Mouse (Mus musculus) spleen, embryonic (tissue): Measurements from ENCODE around the gene Bmf.

Experiments
- CTCF ChIA-PET: fragments of 350-600 bp; sonication (Branson Sonifier 250); formaldehyde crosslinking; loops from one replicate; lab custom pipeline; 2022; lab: Charles Lee

Gene Bmf

GRCm38 (mm10) chr2:118545242-118546103, 4.0 kb downstream of the Bmf start:
- CTCF ChIA-PET, result interaction anchor here (0.6 kb wide), 2 partner anchors 21 to 121 kb away, joined by 3 to 10 read pairs; no protein-coding TSS in a partner anchor

- CTCF ChIA-PET, result interaction anchor here (0.6 to 0.7 kb wide), 2 partner anchors 82 to 203 kb away, joined by 4 to 5 read pairs; no protein-coding TSS in a partner anchor
These were observed 5.3 kb downstream of the Bmf start for GRCm38 (mm10) chr2:118543893-118544799.

GRCm38 (mm10) chr2:118542971-118543573, 6.4 kb downstream of the Bmf start:
- CTCF ChIA-PET, result interaction anchor here (0.6 to 1.0 kb wide), 2 partner anchors 9 to 204 kb away, joined by 3 to 5 read pairs; no protein-coding TSS in a partner anchor

GRCm38 (mm10) chr2:118541716-118542115, 7.8 kb downstream of the Bmf start:
- CTCF ChIA-PET, result interaction anchor here (0.7 to 1.2 kb wide), 2 partner anchors 50 to 274 kb away, joined by 5 read pairs; no protein-coding TSS in a partner anchor

- CTCF ChIA-PET, result interaction anchor here (0.6 kb wide), 1 partner anchor 55 kb away, joined by 3 read pairs; no protein-coding TSS in a partner anchor
These were observed 8.8 kb downstream of the Bmf start for GRCm38 (mm10) chr2:118540691-118541117.

- CTCF ChIA-PET, result interaction anchor here (0.6 kb wide), 1 partner anchor 54 kb away, joined by 3 read pairs; no protein-coding TSS in a partner anchor
These were observed 9.5 kb downstream of the Bmf start for GRCm38 (mm10) chr2:118539881-118540516.

GRCm38 (mm10) chr2:118539040-118539439, 10.4 kb downstream of the Bmf start:
- CTCF ChIA-PET, result interaction anchor here (0.5 to 0.7 kb wide), 2 partner anchors 15 to 40 kb away, joined by 6 to 13 read pairs; no protein-coding TSS in a partner anchor

GRCm38 (mm10) chr2:118537226-118537625, 12.3 kb downstream of the Bmf start:
- CTCF ChIA-PET, result no interaction called here

- CTCF ChIA-PET, result interaction anchor here (0.7 kb wide), 1 partner anchor 28 kb away, joined by 3 read pairs; no protein-coding TSS in a partner anchor
These were observed 12.9 kb downstream of the Bmf start for GRCm38 (mm10) chr2:118536553-118536952.

- CTCF ChIA-PET, result interaction anchor here (0.7 kb wide), 1 partner anchor 28 kb away, joined by 3 read pairs; no protein-coding TSS in a partner anchor
These were observed 13.4 kb downstream of the Bmf start for GRCm38 (mm10) chr2:118536111-118536510.

GRCm38 (mm10) chr2:118533969-118534368, 15.5 kb downstream of the Bmf start:
- CTCF ChIA-PET, result interaction anchor here (0.9 kb wide), 1 partner anchor 16 kb away, joined by 3 read pairs; no protein-coding TSS in a partner anchor

GRCm38 (mm10) chr2:118532855-118533675, 16.4 kb downstream of the Bmf start:
- CTCF ChIA-PET, result interaction anchor here (0.9 kb wide), 1 partner anchor 17 kb away, joined by 3 read pairs; no protein-coding TSS in a partner anchor

GRCm38 (mm10) chr2:118532401-118532800, 17.1 kb downstream of the Bmf start:
- CTCF ChIA-PET, result no interaction called here

- CTCF ChIA-PET, result no interaction called here
These were observed 19.9 kb downstream of the Bmf start for GRCm38 (mm10) chr2:118529466-118530181.

- CTCF ChIA-PET, result no interaction called here
These were observed 22.9 kb downstream of the Bmf start for GRCm38 (mm10) chr2:118526545-118526944.

GRCm38 (mm10) chr2:118524811-118525210, 24.7 kb downstream of the Bmf start:
- CTCF ChIA-PET, result interaction anchor here (0.6 to 0.8 kb wide), 2 partner anchors 18 to 21 kb away, joined by 3 to 4 read pairs; no protein-coding TSS in a partner anchor

- CTCF ChIA-PET, result no interaction called here
These were observed 26.2 kb downstream of the Bmf start for GRCm38 (mm10) chr2:118523163-118523730.

GRCm38 (mm10) chr2:118522265-118522664, 27.2 kb downstream of the Bmf start:
- CTCF ChIA-PET, result no interaction called here
